Mouse (Mus musculus) hindbrain, embryonic 10.5 days (tissue): ENCODE data around the gene Fbxw25. TPM values are rescaled to one million over a fixed set of nuclear protein-coding genes. Genes with fewer than 3 reads are reported as not detected.
"Not testable (repeated sequence)": the region's sequence is repeated elsewhere in the genome, so short reads cannot be mapped to it uniquely, and the experiment has no call there.

ENCODE experiments used
- DNase-seq: peaks from one replicate; pipeline ENCODE4 v3.0.0-alpha.2; 2017; ENCODE audit warnings: low spot score
- H3K27ac ChIP-seq: fragments of 300-500 bp; sonication (generic); 2 replicates; pipeline ENCODE4 v1.5.1; 2016; ENCODE audit warnings: mild to moderate bottlenecking, moderate library complexity
- H3K27me3 ChIP-seq: fragments of 300-500 bp; sonication (generic); 2 replicates; pipeline ENCODE4 v1.6.1; 2016; ENCODE audit warnings: mild to moderate bottlenecking; ENCODE audit not compliant: poor library complexity, insufficient read depth, severe bottlenecking
- H3K36me3 ChIP-seq: fragments of 300-500 bp; sonication (generic); 2 replicates; pipeline ENCODE4 v1.6.1; 2016; ENCODE audit warnings: mild to moderate bottlenecking, moderate library complexity
- H3K4me1 ChIP-seq: fragments of 300-500 bp; sonication (generic); replicated peaks from 2 replicates; pipeline ENCODE4 v1.6.1; 2016; ENCODE audit warnings: mild to moderate bottlenecking
- H3K4me3 ChIP-seq: fragments of 300-500 bp; sonication (generic); 2 replicates; pipeline ENCODE4 v1.5.1; 2016; ENCODE audit warnings: mild to moderate bottlenecking, moderate library complexity
- H3K9me3 ChIP-seq: fragments of 300-500 bp; sonication (generic); 2 replicates; pipeline ENCODE4 v1.6.1; 2016; ENCODE audit warnings: mild to moderate bottlenecking, moderate library complexity
- WGBS: fragments of 180-500 bp; shearing (Covaris S2); methylation state at CpG from one replicate; pipeline ENCODE4 v1.1.7; 2016; 5-methylcytosine and 5-hydroxymethylcytosine counted together
- polyA plus RNA-seq: library from polyadenylated mRNA; unstranded; fragments of >200 nt; fragmentation: Nextera tagmentation; extraction: Ambion mirVana; gene quantifications from 2 replicates; pipeline ENCODE4 v1.2.1, GENCODE M21; 2016

Fbxw25 gene
- polyA plus RNA-seq: not detected in 2 replicates

- not testable (repeated sequence) for H3K4me3 ChIP-seq, H3K36me3 ChIP-seq
- 74% methylated on average over 2 of the region's 2 CpGs for WGBS
These were observed at the start of gene Fbxw25 for GRCm38 (mm10) chr9:109664552-109664951. Gene Fbxw25 (minus strand): TSS chr9:109664652.

GRCm38 (mm10) chr9:109702600-109702999, 38.1 kb upstream of the Fbxw25 start, which contains the start of gene Fbxw18:
Gene Fbxw18 (minus strand): TSS chr9:109702700.
- H3K4me3 ChIP-seq, DNase-seq, H3K27me3 ChIP-seq, H3K27ac ChIP-seq, H3K36me3 ChIP-seq, H3K4me1 ChIP-seq, H3K9me3 ChIP-seq: not testable (repeated sequence)
- WGBS: 75% methylated on average over 4 of the region's 4 CpGs

More at GRCm38 (mm10) chr9:109664552-109664951, at the start of gene Fbxw25:
- not testable (repeated sequence) for H3K27me3 ChIP-seq, H3K4me1 ChIP-seq, H3K27ac ChIP-seq, DNase-seq, H3K9me3 ChIP-seq

GRCm38 (mm10) chr9:109685299-109685698, 20.8 kb upstream of the Fbxw25 start:
- no peaks in the 10 kb centered on the region for H3K4me1 ChIP-seq
- peak; percentile 37 for DNase-seq
- H3K9me3 ChIP-seq: no peaks in the 10 kb centered on the region
- WGBS: 5% methylated on average over 1 of the region's 1 CpGs
- H3K36me3 ChIP-seq: no peaks in the 10 kb centered on the region
- H3K27ac ChIP-seq: no peak overlapping the region
- no peaks in the 10 kb centered on the region for H3K27me3 ChIP-seq
- H3K4me3 ChIP-seq: no peak overlapping the region

GRCm38 (mm10) chr9:109625957-109626356, 38.5 kb downstream of the Fbxw25 start, which contains the start of gene Fbxw24:
Gene Fbxw24 (minus strand): TSS chr9:109626057.
- DNase-seq, H3K27ac ChIP-seq, H3K4me1 ChIP-seq, H3K4me3 ChIP-seq, H3K27me3 ChIP-seq, H3K36me3 ChIP-seq, H3K9me3 ChIP-seq: not testable (repeated sequence)
- 80% methylated on average over 2 of the region's 2 CpGs for WGBS

GRCm38 (mm10) chr9:109606837-109607236, 57.6 kb downstream of the Fbxw25 start:
- not testable (repeated sequence) for H3K36me3 ChIP-seq, H3K4me1 ChIP-seq, H3K27ac ChIP-seq, H3K4me3 ChIP-seq, H3K27me3 ChIP-seq, H3K9me3 ChIP-seq
- 42% methylated on average over 5 of the region's 5 CpGs for WGBS
- peak; percentile 24 for DNase-seq

- H3K27me3 ChIP-seq, H3K4me1 ChIP-seq, H3K9me3 ChIP-seq, DNase-seq, H3K36me3 ChIP-seq, H3K27ac ChIP-seq, H3K4me3 ChIP-seq: not testable (repeated sequence)
- 63% methylated on average over 2 of the region's 2 CpGs for WGBS
These were observed 62.3 kb downstream of the Fbxw25 start for GRCm38 (mm10) chr9:109602128-109602527.

- no peak for DNase-seq
- Histone ChIP-seq H3K4me3 (no peak overlapping the region), H3K4me1 (no peaks in the 10 kb centered on the region), H3K27me3 (no peaks in the 10 kb centered on the region), H3K27ac (no peak overlapping the region), H3K9me3 (no peaks in the 10 kb centered on the region; the same call in 1 of the 2 replicates), H3K36me3 (no peaks in the 10 kb centered on the region)
These were observed 67.2 kb downstream of the Fbxw25 start for GRCm38 (mm10) chr9:109597226-109597625.

Other genes starting within 250 kb of the Fbxw25 start
- not detected in 2 replicates for gene Fbxw16, start 215.5 kb downstream of the Fbxw25 start, polyA plus RNA-seq
- not detected in 2 replicates for gene Fbxw19, start 168.8 kb downstream of the Fbxw25 start, polyA plus RNA-seq
- gene Fbxw15, start 96.4 kb downstream of the Fbxw25 start, polyA plus RNA-seq: not detected in 2 replicates
- not detected in 2 replicates for gene Fbxw24, start 38.6 kb downstream of the Fbxw25 start, polyA plus RNA-seq
- gene Fbxw18, start 38.0 kb upstream of the Fbxw25 start, polyA plus RNA-seq: 0.33 TPM in 1 of 2 replicates, not detected in the other
- gene Fbxw26, start 81.4 kb upstream of the Fbxw25 start, polyA plus RNA-seq: 0.13 TPM in 1 of 2 replicates, not detected in the other
- not detected in 2 replicates for gene Fbxw27, start 126.0 kb upstream of the Fbxw25 start, polyA plus RNA-seq
- gene Spink8, start 147.6 kb upstream of the Fbxw25 start, polyA plus RNA-seq: not detected in 2 replicates
- 106 and 108 TPM in 2 replicates for gene Nme6, start 168.1 kb upstream of the Fbxw25 start, polyA plus RNA-seq
- gene Camp, start 185.0 kb upstream of the Fbxw25 start, polyA plus RNA-seq: not detected in 2 replicates
- gene Cdc25a, start 210.9 kb upstream of the Fbxw25 start, polyA plus RNA-seq: 36.6 and 40.6 TPM in 2 replicates